Mouse (Mus musculus): ENCODE data around the gene Arl2.
"Not testable (repeated sequence)": the region's sequence is repeated elsewhere in the genome, so short reads cannot be mapped to it uniquely, and the experiment has no call there.

The Arl2 gene

DNA sequence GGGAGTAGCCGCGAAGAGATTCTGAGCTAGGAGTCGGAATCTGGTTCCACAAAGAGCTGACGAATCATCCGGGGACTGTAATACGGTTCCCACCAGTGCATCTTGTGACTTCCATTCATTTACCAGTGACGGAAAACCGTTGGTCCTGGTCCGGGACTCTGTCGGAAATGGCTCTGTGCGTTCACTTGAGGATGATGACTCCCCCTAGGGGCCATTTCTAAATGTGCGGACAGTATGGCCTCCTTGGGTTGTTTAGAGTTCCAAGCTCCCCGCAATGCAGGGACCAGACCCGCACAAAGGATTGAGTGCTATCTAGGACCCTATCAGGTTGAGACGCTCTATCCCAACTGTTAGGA lies at the start of gene Arl2:
TSS of gene Arl2 (minus strand) at position 155 of the 356 bp plus-strand sequence.
- peak; percentile 94 for DNase-seq (ENCODE audit: low read depth)

DNA sequence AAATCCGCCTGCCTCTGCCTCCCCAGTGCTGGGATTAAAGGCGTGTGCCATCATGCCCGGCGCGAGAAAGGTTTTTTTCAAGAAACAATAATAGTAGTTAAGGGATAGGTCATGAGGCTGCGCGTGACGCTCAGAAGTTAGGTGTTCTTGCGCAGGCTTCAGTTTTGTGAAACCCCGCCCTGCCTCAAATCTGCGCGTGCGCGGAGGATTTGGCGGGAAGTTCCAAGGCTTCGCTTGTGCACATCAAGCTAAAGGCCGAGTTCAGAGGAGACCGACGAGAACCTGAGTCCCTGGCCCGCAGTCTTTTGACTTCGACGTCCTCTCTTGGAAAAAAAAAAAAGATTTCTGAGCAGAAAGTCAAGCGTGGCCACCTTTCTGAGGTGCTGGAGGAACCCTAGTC lies 42.8 kb upstream of the Arl2 start, which contains the start of gene Majin:
TSS of gene Majin (plus strand) at position 258 of the 400 bp plus-strand sequence.
- DNase-seq (ENCODE audit: low read depth): no peak

DNA sequence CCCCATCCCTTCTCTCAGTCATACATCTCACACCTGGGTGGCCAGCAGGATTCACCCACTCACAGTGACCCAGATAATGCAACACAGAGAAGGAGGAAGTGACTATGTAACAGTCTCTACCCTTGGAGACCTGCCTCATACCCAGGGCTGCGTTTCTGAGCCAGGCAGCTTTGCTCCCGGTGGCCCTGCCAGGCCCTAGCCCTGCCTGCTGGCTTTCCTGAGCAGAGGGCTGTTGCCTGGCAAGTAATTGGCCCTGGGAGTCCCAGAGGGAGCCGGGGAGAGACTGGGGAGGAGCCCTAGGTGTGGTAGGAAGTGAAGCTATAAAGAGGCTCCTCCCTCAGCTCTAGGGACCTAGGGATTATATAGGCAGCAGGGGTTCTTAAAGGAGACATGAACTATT lies 41.2 kb upstream of the Arl2 start:
- no peak for DNase-seq (ENCODE audit: low read depth)

DNA sequence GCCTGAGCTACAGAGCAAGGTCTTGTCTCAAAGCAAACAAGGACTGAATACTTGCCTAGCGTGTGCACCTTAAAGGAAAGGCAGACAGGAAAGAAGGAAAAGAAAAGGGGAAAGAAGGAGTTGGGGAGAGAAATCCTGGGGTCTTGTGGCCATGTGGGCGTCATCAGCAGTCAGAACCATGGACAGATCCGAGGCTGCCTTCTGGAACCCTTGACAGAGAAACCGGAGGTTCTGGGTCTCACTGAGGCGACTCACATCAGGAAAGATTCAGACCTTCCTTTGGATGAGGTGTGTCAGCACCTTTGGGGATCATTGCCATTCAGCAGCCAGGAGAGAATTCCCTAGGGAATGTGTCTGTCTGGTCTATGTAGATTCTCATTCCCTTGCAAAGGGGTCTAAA lies 40.3 kb upstream of the Arl2 start:
- no peak for DNase-seq (ENCODE audit: low read depth)

DNA sequence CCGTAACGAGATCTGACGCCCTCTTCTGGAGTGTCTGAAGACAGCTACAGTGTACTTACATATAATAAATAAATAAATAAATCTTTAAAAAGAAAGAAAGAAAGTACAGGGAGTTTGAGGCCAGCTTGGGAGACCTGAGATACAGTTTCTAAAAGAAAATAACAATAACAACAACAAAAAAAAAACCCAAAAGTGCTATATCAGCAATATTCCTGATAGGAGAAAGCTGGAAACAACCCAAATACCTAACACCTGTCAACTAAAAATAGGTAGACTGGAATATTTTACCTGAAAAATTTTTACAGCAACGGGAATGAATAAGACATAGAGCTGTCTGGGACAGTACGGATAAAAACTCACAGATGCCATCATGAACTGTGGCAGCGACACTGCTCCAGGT lies 37.4 kb upstream of the Arl2 start:
- DNase-seq (ENCODE audit: low read depth): no peak

DNA sequence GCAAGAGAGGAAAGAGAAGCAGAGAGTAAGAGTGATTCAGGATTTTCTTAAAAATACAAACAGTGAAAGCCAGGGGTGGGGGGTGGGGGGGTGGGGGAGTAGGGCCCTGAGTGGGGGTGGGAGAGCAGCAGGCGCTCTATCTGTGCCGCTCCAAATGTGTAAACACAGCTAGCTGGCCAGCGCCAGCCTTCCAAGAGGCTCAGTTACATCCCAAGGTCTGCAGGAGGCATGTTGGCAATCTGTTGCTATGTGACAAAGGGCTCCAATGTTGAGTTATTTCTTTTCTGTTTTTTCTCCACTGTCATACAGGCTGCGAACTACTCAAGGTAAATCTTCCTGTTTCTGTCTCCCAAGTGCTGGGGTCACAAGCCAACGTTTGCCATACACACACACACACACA lies 33.4 kb upstream of the Arl2 start:
- no peak for DNase-seq (ENCODE audit: low read depth)

DNA sequence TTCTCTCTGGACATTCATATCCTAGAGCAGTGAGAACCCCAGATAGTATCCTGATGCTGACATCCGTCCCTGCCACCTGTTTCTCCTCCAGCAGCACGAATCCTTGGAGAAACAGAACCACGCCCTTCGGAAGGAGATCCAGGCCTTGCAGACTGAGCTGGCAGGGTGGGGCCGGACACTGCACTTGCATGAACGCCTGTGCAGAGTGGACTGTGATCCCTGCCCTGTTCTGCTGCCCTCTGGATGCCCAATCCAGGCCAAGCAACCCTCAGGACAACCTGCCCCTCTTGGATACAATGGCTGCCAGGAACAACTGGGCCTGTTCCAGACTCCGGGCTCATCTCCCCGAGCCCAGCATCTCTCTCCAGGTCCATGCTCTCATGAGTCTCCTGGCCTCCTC lies 29.9 kb upstream of the Arl2 start:
- no peak for DNase-seq (ENCODE audit: low read depth)

DNA sequence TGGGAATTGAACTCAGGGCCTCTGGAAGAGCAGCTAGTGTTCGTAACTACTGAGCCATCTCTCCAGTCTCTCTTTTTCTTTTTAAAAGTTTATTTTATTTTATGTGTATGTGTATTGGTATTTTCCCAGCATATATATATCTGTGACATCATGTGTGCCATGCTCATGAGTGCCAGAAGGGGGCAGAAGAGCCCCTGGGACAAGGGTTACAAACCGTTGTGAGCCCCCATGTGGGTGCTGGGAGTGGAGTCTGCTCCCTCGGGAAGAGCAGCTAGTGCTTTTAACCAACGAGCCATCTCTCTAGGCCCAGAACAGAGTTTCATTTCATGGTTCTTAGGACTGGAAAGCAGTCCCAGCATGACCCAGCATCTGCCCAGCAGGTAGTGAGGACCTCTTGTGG lies 25.4 kb upstream of the Arl2 start:
- DNase-seq (ENCODE audit: low read depth): peak; percentile 11

DNA sequence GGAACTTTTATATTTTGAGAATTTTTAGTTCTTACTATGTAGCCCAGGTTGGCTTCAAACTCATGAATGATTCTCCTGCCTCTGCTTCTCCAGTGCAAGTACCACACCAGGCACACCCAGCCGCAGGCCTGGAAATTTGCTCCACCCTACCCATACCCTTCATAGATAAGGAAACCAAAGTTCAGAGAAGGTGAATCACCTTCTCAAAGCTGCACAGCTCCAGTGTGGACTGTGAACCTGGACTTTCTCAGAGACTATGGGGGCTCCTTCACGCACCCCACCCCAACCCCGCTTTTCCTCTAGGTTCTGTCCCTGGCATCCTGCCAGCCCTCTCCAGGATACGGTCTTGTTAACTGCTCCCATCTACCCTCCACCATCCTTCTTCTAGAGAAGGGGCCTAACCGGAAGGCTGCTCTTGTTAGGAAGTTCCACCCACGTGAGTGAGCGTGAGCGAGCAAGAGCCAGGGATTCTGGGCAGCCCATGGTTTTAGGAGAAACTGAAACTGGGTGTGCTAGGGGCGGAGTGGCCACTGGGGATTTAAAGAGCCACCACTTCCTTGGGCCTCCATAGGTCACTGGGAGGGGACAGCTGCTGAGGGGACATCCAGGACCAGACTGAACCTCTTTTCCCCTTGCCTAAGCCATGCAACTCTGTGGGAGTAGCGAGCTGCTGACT lies 22.7 kb upstream of the Arl2 start:
- DNase-seq (ENCODE audit: low read depth): no peak

DNA sequence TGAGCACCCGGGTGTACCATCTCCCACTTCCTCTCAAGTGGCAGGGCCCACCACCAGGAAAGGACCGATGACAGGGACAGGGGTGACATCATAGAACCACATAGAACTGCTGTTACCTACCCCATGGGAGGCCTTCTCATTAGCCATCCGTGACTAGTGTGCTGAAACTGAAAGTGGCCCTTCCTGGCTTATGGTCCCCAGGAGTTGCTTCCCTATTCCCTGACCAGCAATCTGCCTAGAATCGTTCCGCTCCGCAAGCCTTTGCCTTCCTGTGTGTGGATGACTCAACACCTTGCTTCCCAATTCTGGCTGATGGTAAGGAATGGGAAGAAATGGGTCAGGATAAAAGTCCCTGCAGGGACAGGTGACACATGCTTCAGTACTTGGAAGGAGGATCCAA lies 15.9 kb upstream of the Arl2 start:
- no peak for DNase-seq (ENCODE audit: low read depth)

DNA sequence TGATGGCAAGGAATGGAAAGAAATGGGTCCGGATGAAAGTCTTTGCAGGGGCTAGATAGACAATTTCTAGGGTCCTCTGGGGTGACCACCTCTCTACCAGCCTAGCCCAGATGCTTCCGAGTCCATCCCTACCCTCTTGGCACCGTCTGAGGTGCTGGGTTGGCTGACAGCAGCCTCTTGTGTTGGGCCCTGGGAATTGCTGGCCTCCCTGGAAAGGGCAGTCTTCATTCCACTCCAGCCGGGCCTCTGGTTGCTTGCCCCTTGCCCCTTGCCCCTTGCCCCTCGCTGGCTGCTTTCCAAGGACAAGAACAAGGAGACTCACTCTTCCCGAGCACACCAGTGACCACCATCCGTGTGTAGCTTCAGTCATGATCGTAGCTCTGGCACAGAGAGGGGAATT lies 15.0 kb upstream of the Arl2 start:
- DNase-seq (ENCODE audit: low read depth): no peak

DNA sequence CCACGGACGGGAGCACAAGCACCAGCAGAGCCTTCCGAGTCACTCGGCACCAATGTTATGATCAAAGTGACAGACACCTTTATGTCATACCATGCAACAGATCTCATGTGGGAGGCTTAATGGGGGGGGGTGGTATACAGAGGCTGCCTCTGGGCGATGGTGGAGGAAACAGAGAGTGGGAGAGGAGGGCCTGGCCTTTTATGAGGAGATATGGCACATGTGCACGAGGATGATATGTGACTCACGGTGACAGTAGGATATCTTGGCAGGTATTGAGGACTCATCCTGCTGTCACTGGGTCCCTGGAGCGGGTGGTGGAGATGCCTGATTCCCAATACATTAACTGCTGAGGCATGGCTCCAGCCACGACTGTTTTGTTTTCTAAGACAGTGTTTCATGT lies 13.8 kb upstream of the Arl2 start:
- no peak for DNase-seq (ENCODE audit: low read depth)

DNA sequence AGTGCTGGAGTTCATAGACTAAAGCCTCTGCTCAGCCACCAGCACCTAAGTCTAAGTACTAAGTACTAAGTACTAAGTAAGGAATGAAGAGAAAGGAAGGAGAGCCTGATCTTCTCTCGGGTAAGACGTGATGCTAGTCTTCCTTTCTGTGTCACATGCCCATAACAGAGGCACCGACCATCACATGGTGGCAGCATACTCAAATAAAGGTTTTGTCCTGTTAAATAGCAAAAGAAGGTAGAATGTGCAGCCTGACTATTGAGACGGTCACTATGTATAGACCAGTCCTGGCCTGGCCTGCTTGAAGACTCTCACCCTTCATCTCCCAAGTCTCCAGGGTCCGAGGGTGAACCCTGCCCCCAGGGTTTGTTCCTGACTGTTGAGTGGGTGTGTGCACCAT lies 3.5 kb upstream of the Arl2 start:
- DNase-seq (ENCODE audit: low read depth): no peak

DNA sequence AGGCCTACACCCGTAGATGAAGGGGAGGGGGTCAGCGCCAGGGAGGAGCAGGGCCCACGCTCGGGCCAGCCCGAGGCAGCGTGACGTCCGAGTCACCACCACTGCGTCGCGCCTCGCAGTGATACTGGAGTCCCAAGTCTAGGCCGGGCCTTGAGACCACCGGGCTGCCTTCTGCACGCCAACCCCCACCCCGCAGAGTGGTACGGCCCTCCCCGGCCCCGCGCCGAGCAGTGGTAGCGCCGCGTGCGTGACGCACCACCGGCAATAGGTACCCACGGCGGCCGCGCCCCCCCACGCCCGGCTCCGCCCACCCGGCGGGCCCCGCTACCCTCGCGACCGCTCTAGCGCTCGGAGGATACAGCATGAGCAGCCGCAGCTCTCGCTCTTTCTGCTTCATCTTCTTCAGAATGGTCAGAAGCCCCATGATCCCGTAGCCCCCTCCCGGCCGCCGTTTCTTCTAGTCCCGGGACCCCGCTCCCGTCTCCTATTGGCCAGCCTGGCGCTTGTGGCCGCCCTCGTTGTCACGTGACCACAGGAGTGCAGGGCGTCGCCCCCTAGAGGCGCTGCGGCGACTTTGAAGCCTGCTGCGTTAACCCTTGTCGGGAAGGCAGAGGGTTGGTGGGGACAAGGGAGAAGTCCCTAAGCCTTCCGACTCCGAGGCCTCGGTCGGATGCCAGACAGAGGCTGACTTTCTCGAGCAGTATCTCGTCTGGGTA lies 512 bp downstream of the Arl2 start, which contains the start of gene Batf2:
TSS of gene Batf2 (plus strand) at position 306 of the 716 bp plus-strand sequence.
- peak; percentile 97 for DNase-seq (ENCODE audit: low read depth)

DNA sequence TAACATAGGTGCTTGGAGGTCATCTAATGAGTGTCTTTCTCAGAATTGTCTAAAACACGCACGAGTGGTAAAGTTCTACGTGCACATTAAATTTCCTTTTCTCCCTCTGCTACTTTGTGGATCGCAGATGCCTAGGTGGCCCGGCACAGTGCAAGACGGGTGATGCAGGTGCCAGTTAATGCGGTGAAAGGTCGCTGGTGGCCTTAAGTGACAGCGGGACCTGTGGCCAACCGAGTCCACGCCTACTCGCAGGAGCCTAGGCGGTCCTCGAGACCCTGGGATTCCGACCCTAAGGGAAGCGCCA lies 1.0 kb downstream of the Arl2 start:
- DNase-seq (ENCODE audit: low read depth): no peak

DNA sequence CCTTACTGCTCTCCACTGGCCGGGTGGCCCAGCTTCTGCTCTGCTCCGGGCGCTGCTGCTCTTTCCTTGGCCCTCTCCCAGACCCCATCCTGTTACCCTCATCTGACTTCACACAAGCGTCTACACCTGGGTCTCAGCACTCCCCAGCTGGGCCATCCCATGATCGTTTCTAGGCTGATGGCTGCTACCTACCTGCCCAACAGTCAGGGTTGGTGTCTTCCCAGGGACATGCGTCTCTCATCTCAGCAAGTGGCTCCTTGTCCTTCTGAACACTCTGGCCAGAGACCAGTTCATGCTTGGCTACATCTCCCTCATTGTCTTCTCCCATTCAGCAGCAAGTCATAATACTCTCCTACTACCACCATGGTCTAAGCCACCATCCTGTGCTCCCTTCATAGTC lies 1.6 kb downstream of the Arl2 start:
- peak; percentile 30 for DNase-seq (ENCODE audit: low read depth)

DNA sequence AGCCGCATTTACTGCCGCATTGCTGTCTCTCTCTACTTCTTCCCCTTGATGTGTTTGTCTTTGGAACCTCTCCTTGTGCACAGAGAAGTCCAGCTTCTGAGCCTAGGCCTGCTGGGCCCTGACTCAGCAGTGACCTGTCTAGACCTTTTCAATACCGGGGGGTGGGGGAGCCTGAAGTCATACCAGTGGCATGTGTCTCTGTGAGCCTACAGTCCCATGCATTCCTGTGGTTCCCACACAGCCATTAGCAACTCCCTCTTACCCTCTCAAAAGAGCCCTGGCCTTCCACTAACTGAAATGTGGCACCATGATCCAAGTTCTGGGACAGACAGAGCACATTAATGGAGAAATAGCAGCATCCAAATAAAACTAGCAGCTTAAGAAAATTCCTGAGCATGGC lies 5.0 kb downstream of the Arl2 start:
- DNase-seq (ENCODE audit: low read depth): no peak

DNA sequence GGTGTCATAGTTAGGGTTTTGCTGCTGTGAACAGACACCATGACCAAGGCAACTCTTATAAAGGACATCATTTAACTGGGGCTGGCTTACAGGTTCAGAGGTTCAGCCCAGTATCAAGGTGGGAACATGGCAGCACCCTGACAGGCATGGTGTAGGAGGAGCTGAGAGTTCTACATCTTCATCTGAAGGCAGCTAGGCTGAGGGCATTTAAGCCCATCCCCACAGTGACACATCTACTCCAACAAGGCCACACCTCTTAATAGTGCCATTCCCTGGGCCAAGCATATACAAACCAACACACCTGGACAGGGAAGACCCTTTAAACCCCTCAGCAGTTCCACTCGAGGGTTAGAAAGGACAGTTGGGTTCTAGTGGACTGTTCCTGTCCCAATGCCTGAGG lies 8.2 kb downstream of the Arl2 start:
- not testable (repeated sequence) for DNase-seq (ENCODE audit: low read depth)

DNA sequence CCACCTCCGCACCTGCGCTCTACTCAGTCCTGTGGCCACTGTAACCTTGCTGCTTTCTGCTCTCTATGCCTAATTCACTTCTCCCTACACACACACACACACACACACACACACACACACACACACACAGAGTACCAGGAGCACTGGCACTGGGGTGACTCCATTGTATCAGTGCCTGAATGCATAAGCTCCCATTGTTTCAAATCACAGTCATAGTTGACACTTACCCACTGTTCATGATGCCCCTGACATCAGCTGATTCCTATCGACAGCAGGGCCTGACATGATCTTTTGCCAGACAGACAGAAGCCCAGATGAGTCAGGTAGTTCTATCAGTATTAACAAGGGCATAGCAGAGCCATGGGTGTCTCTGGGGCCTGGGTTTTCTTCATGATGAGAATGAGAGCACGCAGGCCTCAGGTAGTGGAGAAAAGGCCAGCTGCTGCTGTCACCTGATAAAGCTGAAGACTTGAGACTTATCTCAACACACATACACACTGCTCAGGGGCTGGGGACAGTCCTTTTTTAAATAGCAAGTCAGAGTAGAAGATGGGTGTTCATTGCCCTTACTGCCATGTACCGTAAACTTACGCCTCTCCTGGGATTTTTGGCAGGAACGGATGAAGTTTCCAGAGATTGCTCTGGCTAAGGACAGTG lies 9.0 kb downstream of the Arl2 start:
- DNase-seq (ENCODE audit: low read depth): no peak

DNA sequence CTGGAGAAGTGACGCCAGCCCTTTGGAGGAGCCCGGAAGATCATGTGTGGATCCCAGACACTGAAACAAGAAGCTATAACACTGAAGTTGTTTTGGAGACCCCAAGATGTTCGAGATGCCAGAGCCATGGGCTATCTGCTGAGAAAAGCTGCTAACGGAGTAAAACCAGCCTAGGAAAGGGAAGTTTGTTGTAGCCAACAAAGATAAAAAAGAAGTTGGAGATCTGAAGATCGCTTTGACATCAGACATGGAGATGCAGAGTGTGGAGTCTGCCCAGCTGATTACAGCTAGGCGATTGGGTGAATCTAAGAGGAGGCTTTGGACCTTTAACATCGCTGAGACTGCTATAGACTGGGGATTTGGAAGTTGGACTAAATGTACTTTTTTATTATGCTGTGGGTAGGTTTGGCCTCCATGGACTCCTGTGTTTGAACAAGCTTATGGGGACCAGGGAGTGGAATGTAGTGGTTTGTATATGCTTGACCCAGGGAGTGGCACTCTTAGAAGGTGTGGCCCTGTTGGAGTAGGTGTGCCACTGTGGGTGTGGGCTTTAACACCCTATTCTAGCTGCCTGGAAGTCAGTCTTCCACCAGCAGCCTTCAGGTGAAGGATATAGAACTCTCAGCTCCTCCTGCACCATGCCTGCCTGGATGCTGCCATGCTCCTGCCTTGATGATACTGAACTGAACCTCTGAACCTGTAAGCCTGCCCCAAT lies 10.8 kb downstream of the Arl2 start:
- not testable (repeated sequence) for DNase-seq (ENCODE audit: low read depth)

DNA sequence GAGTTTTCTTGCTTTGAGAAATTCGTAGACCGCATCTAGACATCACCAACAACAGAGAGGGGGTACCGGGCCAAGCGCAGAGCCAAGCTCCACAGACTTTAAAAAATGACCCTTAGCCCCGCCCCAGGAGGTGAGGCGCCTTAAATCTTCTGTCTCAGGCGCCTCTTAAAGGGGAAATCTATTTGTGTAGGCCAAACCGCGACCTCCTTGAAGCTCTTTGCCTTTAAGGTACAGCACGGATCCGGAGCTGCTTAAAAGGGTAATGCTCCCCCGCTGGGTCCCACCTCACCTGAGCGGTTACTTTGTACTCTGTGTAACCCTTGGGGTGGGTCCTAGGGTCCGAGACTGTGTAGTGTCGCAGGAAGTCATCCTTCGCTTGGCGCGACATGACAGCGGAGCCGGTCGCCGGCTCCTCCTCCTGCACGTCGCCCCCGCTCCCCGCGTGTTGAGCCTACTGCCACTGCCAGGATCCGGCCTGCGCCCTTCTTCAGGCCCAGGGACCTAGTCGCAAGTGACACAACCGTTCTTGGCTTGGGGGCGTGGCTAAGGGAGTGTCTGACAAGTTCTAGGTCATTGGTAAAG lies 13.5 kb downstream of the Arl2 start, which contains the start of gene Snx15:
TSS of gene Snx15 (minus strand) at position 545 of the 582 bp plus-strand sequence.
- DNase-seq (ENCODE audit: low read depth): peak; percentile 98

Measured in naive thymus-derived CD4-positive, alpha-beta T cell, adult 2 months (primary cell).